Mouse (Mus musculus) C2C12 (cell line): ENCODE measurements around the gene Dmtf1. TPM values are rescaled to one million over a fixed set of nuclear protein-coding genes. Genes with fewer than 3 reads are reported as not detected.
A peak's percentile ranks its signal among the peaks of the same experiment; 100 is the strongest.

ENCODE experiments used
- H3K27me3 ChIP-seq: one replicate; pipeline ENCODE4 v1.6.1; 2011; ENCODE audit not compliant: control insufficient read depth, insufficient read depth, insufficient read length
- H3K36me3 ChIP-seq: one replicate; pipeline ENCODE4 v1.6.1; 2011; ENCODE audit not compliant: control insufficient read depth, insufficient read depth
- H3K4me3 ChIP-seq: one replicate; pipeline ENCODE4 v1.5.1; 2011; ENCODE audit warnings: mild to moderate bottlenecking, control low read depth; ENCODE audit not compliant: poor library complexity, insufficient read depth, severe bottlenecking
- H3K79me2 ChIP-seq: one replicate; pipeline ENCODE4 v1.6.1; 2011; ENCODE audit not compliant: control insufficient read depth, insufficient read depth
- H3K79me3 ChIP-seq: one replicate; pipeline ENCODE4 v1.6.1; 2011; ENCODE audit warnings: low read depth, control low read depth
- H3ac ChIP-seq: one replicate; pipeline ENCODE3; 2011; ENCODE audit warnings: low read depth; ENCODE audit not compliant: control insufficient read depth, insufficient read length
- CEBPB ChIP-seq: IDR thresholded peaks from one replicate; pipeline ENCODE4 v1.6.1; 2011; ENCODE audit warnings: low read depth, mild to moderate bottlenecking, control low read depth, moderate library complexity
- CTCF ChIP-seq: IDR thresholded peaks from one replicate; pipeline ENCODE4 v1.5.1; 2011; ENCODE audit not compliant: control insufficient read depth, insufficient read depth, insufficient read length
- FOSL1 ChIP-seq: IDR thresholded peaks from one replicate; pipeline ENCODE4 v1.8.0; 2011; ENCODE audit warnings: mild to moderate bottlenecking, low read length; ENCODE audit not compliant: poor library complexity, insufficient read depth, severe bottlenecking
- MAX ChIP-seq: IDR thresholded peaks from one replicate; pipeline ENCODE4 v1.6.1; 2011; ENCODE audit warnings: mild to moderate bottlenecking, control low read depth
- MYOD1 ChIP-seq: IDR thresholded peaks from one replicate; pipeline ENCODE4 v1.6.1; 2011; ENCODE audit warnings: low read depth; ENCODE audit not compliant: control insufficient read depth, insufficient read length
- MYOG ChIP-seq: IDR thresholded peaks from one replicate; pipeline ENCODE4 v1.6.1; 2011; ENCODE audit not compliant: control insufficient read depth, insufficient read length; ENCODE audit errors: extremely low read depth
- USF1 ChIP-seq: IDR thresholded peaks from one replicate; pipeline ENCODE4 v1.6.1; 2011; ENCODE audit warnings: low read depth, mild to moderate bottlenecking, control low read depth, moderate library complexity
- polyA plus RNA-seq: library from polyadenylated mRNA; unstranded; fragments of >200 nt; fragmentation: generic; extraction: Trizol; gene quantifications from one replicate; pipeline ENCODE4 v1.2.1, GENCODE M21; 2012; ENCODE audit warnings: missing spikeins

Gene Dmtf1
- polyA plus RNA-seq, 1 experiment: 6.4 TPM

GRCm38 (mm10) chr5:9106806-9107205 is 54.8 kb downstream of the Dmtf1 start:
- H3ac ChIP-seq: no peak overlapping the region

DNA sequence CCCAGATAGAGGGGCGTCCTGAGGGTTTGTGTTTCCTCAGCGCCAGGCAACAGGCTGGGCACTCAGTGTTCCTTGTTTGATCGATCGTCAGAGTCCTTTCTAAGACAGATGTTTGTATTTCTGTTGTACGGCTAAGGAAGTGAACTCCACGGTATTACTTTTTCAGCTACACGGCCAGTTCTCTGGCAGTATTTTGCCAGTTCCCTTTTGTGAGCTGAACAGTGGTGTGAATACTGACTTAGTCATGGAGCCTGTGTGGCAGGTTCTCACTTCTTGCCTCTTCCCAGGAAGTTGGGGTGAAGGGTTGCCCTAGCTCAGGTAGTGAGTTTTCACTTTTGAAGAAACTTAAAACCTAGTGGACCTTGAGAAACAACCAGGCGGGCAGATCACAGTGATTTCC is 57.6 kb downstream of the Dmtf1 start:
- H3K79me3 ChIP-seq: no peaks in the 10 kb centered on the region
- H3K79me2 ChIP-seq: no peaks in the 10 kb centered on the region
- no peak overlapping the region for H3ac ChIP-seq
- no peak overlapping the region for H3K4me3 ChIP-seq
- H3K27me3 ChIP-seq: no peaks in the 10 kb centered on the region
- H3K36me3 ChIP-seq: no peaks in the 10 kb centered on the region
- no peak for TF ChIP-seq FOSL1
- TF ChIP-seq MYOD1: no peak
- no peak for TF ChIP-seq CTCF
- TF ChIP-seq MAX: no peak
- TF ChIP-seq CEBPB: no peak
- TF ChIP-seq USF1: no peak
- TF ChIP-seq MYOG: no peak

More at GRCm38 (mm10) chr5:9106806-9107205, 54.8 kb downstream of the Dmtf1 start:
- Histone ChIP-seq H3K79me3 (no peaks in the 10 kb centered on the region), H3K27me3 (no peaks in the 10 kb centered on the region), H3K79me2 (no peaks in the 10 kb centered on the region), H3K4me3 (no peak overlapping the region), H3K36me3 (no peaks in the 10 kb centered on the region)
- TF ChIP-seq FOSL1 (no peak), USF1 (no peak), CEBPB (no peak), CTCF (no peak), MAX (no peak), MYOG (no peak), MYOD1 (no peak)

GRCm38 (mm10) chr5:9102696-9103095 is 58.9 kb downstream of the Dmtf1 start:
- Histone ChIP-seq H3K79me3 (no peaks in the 10 kb centered on the region), H3K79me2 (no peaks in the 10 kb centered on the region), H3ac (no peak overlapping the region), H3K4me3 (no peak overlapping the region), H3K27me3 (no peaks in the 10 kb centered on the region), H3K36me3 (no peaks in the 10 kb centered on the region)
- TF ChIP-seq MAX: no peak
- no peak for TF ChIP-seq FOSL1
- TF ChIP-seq USF1: no peak
- no peak for TF ChIP-seq CTCF
- TF ChIP-seq MYOD1: no peak
- TF ChIP-seq CEBPB: no peak
- TF ChIP-seq MYOG: no peak

DNA sequence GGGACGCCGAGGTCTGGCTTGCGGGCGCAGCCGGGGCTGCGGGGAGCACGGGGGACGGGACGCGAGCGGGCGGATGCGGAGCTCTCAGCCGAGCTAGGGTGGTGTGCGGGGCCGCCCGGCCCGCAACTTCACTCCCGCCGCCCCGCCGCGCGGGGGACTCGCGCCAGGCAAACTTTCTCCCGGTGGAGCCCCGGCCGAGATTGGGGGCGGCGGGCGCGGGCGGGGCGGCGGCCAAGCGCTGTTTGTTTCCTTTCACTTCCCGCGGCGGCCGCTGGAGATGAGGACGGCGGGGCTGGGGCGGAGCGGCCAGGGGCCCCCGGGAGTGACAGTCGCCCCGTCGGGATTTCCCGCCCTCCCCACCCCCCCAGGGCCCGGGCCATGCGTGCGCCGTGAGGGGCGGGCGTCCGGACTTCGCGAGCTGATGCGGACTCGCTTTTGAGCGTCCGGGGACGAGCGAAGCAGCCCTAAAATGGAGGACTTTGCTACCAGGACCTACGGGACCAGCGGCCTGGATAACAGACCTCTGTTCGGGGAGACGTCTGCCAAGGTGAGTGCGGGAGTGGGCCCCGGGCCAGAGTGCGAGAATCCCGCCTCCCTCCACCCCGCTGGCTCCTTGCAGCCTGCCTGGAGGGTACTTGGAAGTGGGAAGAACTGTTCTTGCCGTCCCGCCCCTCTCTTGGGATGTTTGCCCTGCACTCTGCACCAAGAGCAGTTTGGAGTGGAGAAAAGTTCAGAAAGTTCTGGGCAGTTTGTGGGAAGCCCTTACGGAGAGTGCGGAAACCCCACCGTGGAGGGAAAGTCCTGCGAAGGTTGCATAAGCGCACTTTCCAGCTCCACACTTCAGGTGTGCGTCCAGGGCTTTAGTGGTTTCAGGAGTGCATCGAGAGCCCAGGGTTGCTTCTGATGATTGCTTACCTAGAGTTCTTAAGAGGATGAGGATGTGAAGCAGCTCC is 60.5 kb downstream of the Dmtf1 start:
- no peak for TF ChIP-seq MYOG
- TF ChIP-seq USF1: no peak
- TF ChIP-seq FOSL1: no peak
- peak overlapping the region; percentile 77 for H3ac ChIP-seq
- H3K36me3 ChIP-seq: no peaks in the 10 kb centered on the region
- no peaks in the 10 kb centered on the region for H3K79me3 ChIP-seq
- H3K27me3 ChIP-seq: no peaks in the 10 kb centered on the region
- H3K79me2 ChIP-seq: no peaks in the 10 kb centered on the region
- peak overlapping the region; percentile 66 for H3K4me3 ChIP-seq

DNA sequence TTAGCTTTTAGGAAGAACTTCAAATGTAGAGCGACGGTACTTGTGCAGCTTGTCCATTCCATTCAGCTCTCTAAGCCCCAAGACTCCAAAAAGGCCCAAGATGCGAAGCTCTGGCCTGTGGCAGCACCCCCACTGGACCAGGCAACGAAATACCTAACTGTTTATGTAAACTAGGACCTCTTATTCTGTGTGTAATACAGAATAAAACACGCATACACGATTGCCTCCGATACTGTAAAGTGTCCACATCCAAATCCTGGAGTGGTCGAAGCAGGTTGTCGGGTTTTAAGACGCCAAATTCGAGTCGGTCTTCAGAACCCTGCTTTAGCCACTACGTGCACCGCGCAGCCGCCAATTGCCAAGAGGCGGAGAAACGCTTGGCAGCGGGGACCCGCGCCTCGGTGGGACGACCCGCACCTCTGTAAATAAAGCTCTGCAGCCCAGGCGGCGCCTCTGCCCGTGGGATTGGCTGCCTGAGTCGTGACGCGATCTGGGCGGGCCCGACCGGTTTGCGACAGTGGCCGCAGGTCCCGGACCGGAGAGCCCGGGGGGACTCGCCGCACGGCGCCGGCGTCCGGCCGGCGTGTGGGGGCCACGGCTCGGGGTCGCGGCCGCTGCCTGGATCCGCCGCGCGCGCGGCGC is 61.2 kb downstream of the Dmtf1 start, which contains the start of gene Tmem243:
TSS of gene Tmem243 (plus strand) at position 462 of the 642 bp plus-strand sequence.
- H3ac ChIP-seq: peak within 1 kb of the TSS; percentile 77
- no peaks in the 10 kb centered on the region for H3K36me3 ChIP-seq
- TF ChIP-seq FOSL1 (no peak), CEBPB (no peak), CTCF (no peak), MYOD1 (no peak), USF1 (no peak), MYOG (no peak), MAX (no peak)
- H3K4me3 ChIP-seq: peak within 1 kb of the TSS; percentile 66
- H3K27me3 ChIP-seq: no peaks in the 10 kb centered on the region
- H3K79me3 ChIP-seq: no peaks in the 10 kb centered on the region
- no peaks in the 10 kb centered on the region for H3K79me2 ChIP-seq
